Mouse (Mus musculus) C2C12 (cell line): ENCODE data around the gene Prkar2b. TPM values are rescaled to one million over a fixed set of nuclear protein-coding genes. Genes with fewer than 3 reads are reported as not detected.

Experiments used
- H3K27me3 ChIP-seq: one replicate; pipeline ENCODE4 v1.6.1; 2011; ENCODE audit not compliant: control insufficient read depth, insufficient read depth, insufficient read length
- H3K36me3 ChIP-seq: one replicate; pipeline ENCODE4 v1.6.1; 2011; ENCODE audit not compliant: control insufficient read depth, insufficient read depth
- H3K4me3 ChIP-seq: one replicate; pipeline ENCODE4 v1.5.1; 2011; ENCODE audit warnings: mild to moderate bottlenecking, control low read depth; ENCODE audit not compliant: poor library complexity, insufficient read depth, severe bottlenecking
- H3K79me2 ChIP-seq: one replicate; pipeline ENCODE4 v1.6.1; 2011; ENCODE audit not compliant: control insufficient read depth, insufficient read depth
- H3K79me3 ChIP-seq: one replicate; pipeline ENCODE4 v1.6.1; 2011; ENCODE audit warnings: low read depth, control low read depth
- H3ac ChIP-seq: one replicate; pipeline ENCODE3; 2011; ENCODE audit warnings: low read depth; ENCODE audit not compliant: control insufficient read depth, insufficient read length
- CEBPB ChIP-seq: IDR thresholded peaks from one replicate; pipeline ENCODE4 v1.6.1; 2011; ENCODE audit warnings: low read depth, mild to moderate bottlenecking, control low read depth, moderate library complexity
- CTCF ChIP-seq: IDR thresholded peaks from one replicate; pipeline ENCODE4 v1.5.1; 2011; ENCODE audit not compliant: control insufficient read depth, insufficient read depth, insufficient read length
- FOSL1 ChIP-seq: IDR thresholded peaks from one replicate; pipeline ENCODE4 v1.8.0; 2011; ENCODE audit warnings: mild to moderate bottlenecking, low read length; ENCODE audit not compliant: poor library complexity, insufficient read depth, severe bottlenecking
- MAX ChIP-seq: IDR thresholded peaks from one replicate; pipeline ENCODE4 v1.6.1; 2011; ENCODE audit warnings: mild to moderate bottlenecking, control low read depth
- MYOD1 ChIP-seq: IDR thresholded peaks from one replicate; pipeline ENCODE4 v1.6.1; 2011; ENCODE audit warnings: low read depth; ENCODE audit not compliant: control insufficient read depth, insufficient read length
- MYOG ChIP-seq: IDR thresholded peaks from one replicate; pipeline ENCODE4 v1.6.1; 2011; ENCODE audit not compliant: control insufficient read depth, insufficient read length; ENCODE audit errors: extremely low read depth
- USF1 ChIP-seq: IDR thresholded peaks from one replicate; pipeline ENCODE4 v1.6.1; 2011; ENCODE audit warnings: low read depth, mild to moderate bottlenecking, control low read depth, moderate library complexity
- polyA plus RNA-seq: library from polyadenylated mRNA; unstranded; fragments of >200 nt; fragmentation: generic; extraction: Trizol; gene quantifications from one replicate; pipeline ENCODE4 v1.2.1, GENCODE M21; 2012; ENCODE audit warnings: missing spikeins

Gene Prkar2b
- polyA plus RNA-seq, 1 experiment: 33.1 TPM

DNA sequence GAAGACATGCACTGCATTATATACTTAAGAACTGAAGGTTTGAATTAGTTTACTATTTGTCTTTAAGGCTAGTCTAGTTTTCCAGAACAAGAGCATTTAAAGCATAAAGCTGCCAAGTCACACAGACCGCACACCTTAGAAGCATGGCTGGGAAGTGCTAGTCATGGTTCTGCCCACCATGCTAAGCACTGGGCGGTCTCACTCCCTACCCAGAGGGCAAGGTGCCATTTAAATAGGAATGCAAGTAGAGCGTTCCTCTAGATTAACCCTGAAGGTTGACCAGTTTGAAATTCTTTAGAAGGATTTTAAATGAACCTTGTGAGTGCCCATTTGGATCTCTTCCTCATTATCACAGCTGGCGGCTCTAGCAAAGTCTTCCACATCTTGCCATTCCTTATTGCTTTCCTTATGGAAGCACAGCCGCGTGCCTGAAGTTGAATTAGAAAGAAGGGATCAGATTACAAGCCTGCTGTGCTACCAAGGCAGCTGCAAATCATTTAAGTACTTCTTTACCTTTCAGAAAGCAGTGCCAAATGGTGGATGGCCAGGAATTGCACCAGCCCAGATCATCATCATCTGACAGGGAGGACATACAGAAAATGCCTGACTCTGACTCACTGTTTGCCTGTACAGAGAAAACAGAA lies 124.3 kb downstream of the Prkar2b start:
- Histone ChIP-seq H3K27me3 (no peaks in the 10 kb centered on the region), H3ac (no peak overlapping the region), H3K79me3 (no peaks in the 10 kb centered on the region), H3K36me3 (peaks cover 64% of the 10 kb centered on the region), H3K79me2 (no peaks in the 10 kb centered on the region), H3K4me3 (no peak overlapping the region)
- TF ChIP-seq CEBPB (no peak), USF1 (no peak), MAX (no peak), FOSL1 (no peak), MYOG (no peak), CTCF (no peak), MYOD1 (no peak)

- Histone ChIP-seq H3K79me3 (no peaks in the 10 kb centered on the region), H3K4me3 (no peak overlapping the region), H3K27me3 (no peaks in the 10 kb centered on the region), H3K36me3 (peaks cover 54% of the 10 kb centered on the region), H3K79me2 (no peaks in the 10 kb centered on the region), H3ac (no peak overlapping the region)
- no peak for TF ChIP-seq USF1
These were observed 129.3 kb downstream of the Prkar2b start for GRCm38 (mm10) chr12:31931818-31932217.

DNA sequence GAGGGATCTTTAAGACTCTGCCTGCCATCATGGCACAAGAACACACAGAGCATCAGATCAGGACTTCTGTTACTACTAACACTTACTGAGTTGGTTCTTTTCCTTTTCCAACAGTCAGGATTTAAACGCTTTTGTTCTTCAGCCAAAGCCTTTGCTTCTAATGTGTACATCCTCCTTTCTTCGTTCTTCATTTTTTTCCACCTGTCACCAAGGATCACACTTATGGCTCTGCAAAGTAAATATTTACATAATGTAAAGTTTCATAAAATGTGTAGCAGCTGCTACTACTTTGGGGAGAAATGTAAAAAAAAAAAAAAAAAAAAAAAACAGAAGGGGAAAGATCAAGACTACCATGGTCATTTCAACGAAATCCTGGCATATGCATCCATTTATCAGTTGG lies 132.6 kb downstream of the Prkar2b start:
- Histone ChIP-seq H3K27me3 (no peaks in the 10 kb centered on the region), H3K79me2 (no peaks in the 10 kb centered on the region), H3K36me3 (peaks cover 59% of the 10 kb centered on the region), H3ac (no peak overlapping the region), H3K79me3 (no peaks in the 10 kb centered on the region), H3K4me3 (no peak overlapping the region)
- TF ChIP-seq FOSL1 (no peak), USF1 (no peak), CTCF (no peak), MYOD1 (no peak), MAX (no peak), CEBPB (no peak), MYOG (no peak)

DNA sequence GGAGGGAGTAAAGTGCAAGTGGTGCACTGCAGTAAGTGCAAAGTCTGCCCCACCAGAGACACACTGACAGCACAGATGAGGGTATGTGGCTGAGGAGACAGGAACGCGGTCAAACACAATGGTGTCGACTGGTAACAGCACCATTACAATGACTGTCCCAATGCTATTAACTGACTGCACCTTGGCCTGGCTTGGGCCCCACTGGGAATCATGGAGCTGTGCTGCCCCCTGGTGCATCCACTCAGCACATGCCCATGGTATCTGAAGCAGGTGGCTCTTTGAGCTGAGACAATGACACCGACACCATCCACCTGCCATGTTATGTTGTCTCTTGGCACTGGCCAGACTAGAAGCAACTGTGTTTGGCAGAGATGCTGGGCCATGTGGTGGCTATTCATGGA lies 134.4 kb downstream of the Prkar2b start:
- Histone ChIP-seq H3K27me3 (no peaks in the 10 kb centered on the region), H3ac (no peak overlapping the region), H3K79me2 (no peaks in the 10 kb centered on the region), H3K36me3 (peaks cover 45% of the 10 kb centered on the region), H3K4me3 (no peak overlapping the region), H3K79me3 (no peaks in the 10 kb centered on the region)
- no peak for TF ChIP-seq USF1
- TF ChIP-seq CTCF: peak; percentile 69

- no peak overlapping the region for H3ac ChIP-seq
- no peak overlapping the region for H3K4me3 ChIP-seq
- H3K27me3 ChIP-seq: no peaks in the 10 kb centered on the region
- H3K36me3 ChIP-seq: peaks cover 32% of the 10 kb centered on the region
- H3K79me2 ChIP-seq: no peaks in the 10 kb centered on the region
- no peak for TF ChIP-seq USF1
- no peak for TF ChIP-seq MAX
- TF ChIP-seq MYOG: no peak
- no peak for TF ChIP-seq FOSL1
- TF ChIP-seq MYOD1: no peak
- TF ChIP-seq CTCF: no peak
- TF ChIP-seq CEBPB: no peak
- no peaks in the 10 kb centered on the region for H3K79me3 ChIP-seq
These were observed 135.8 kb downstream of the Prkar2b start for GRCm38 (mm10) chr12:31925343-31925742.

- H3K4me3 ChIP-seq: no peak overlapping the region
- no peaks in the 10 kb centered on the region for H3K79me3 ChIP-seq
- H3K36me3 ChIP-seq: peaks cover 32% of the 10 kb centered on the region
- no peaks in the 10 kb centered on the region for H3K79me2 ChIP-seq
- H3ac ChIP-seq: no peak overlapping the region
- no peak for TF ChIP-seq FOSL1
- TF ChIP-seq USF1: no peak
- no peak for TF ChIP-seq MYOD1
- no peak for TF ChIP-seq MAX
- no peaks in the 10 kb centered on the region for H3K27me3 ChIP-seq
These were observed 137.0 kb downstream of the Prkar2b start for GRCm38 (mm10) chr12:31924135-31924534.
